Mouse (Mus musculus) skeletal muscle tissue, adult 2 months (tissue): Measurements from ENCODE around the gene Rad9a.

ENCODE experiments used
- DNase-seq: peaks from one replicate; pipeline ENCODE4 v3.0.0-alpha.2; 2012; ENCODE audit warnings: low read depth, low spot score

The Rad9a gene

GRCm38 (mm10) chr19:4193129-4193528 lies 8.3 kb downstream of the Rad9a start:
- DNase-seq: no peak

GRCm38 (mm10) chr19:4192251-4192985 lies 9.0 kb downstream of the Rad9a start:
- no peak for DNase-seq

GRCm38 (mm10) chr19:4191528-4192250 lies 9.8 kb downstream of the Rad9a start, which contains the start of gene Ppp1ca:
Ppp1ca (plus strand) TSS chr19:4192065.
- peak; percentile 95 for DNase-seq

GRCm38 (mm10) chr19:4190831-4191334 lies 10.6 kb downstream of the Rad9a start, which contains the start of gene Tbc1d10c:
Tbc1d10c (minus strand) TSS chr19:4191284.
- no peak for DNase-seq

GRCm38 (mm10) chr19:4189051-4189620 lies 12.3 kb downstream of the Rad9a start:
- no peak for DNase-seq

- peak; percentile 74 for DNase-seq
Measured at GRCm38 (mm10) chr19:4187303-4187702, 14.2 kb downstream of the Rad9a start.

GRCm38 (mm10) chr19:4184976-4185975 lies 16.2 kb downstream of the Rad9a start:
- no peak for DNase-seq

GRCm38 (mm10) chr19:4183689-4184088 lies 17.8 kb downstream of the Rad9a start:
- DNase-seq: no peak

- peak; percentile 64 for DNase-seq
Measured at GRCm38 (mm10) chr19:4181892-4182291, 19.6 kb downstream of the Rad9a start.

GRCm38 (mm10) chr19:4180411-4180810 lies 21.1 kb downstream of the Rad9a start:
- no peak for DNase-seq

- peak; percentile 80 for DNase-seq
Measured at GRCm38 (mm10) chr19:4175368-4175947, 26.0 kb downstream of the Rad9a start, which contains the start of gene Carns1. Carns1 (minus strand) TSS chr19:4175479.

- no peak for DNase-seq
Measured at GRCm38 (mm10) chr19:4172925-4173324, 28.5 kb downstream of the Rad9a start.

GRCm38 (mm10) chr19:4171393-4172290 lies 29.8 kb downstream of the Rad9a start:
- peak; percentile 56 for DNase-seq

- no peak for DNase-seq
Measured at GRCm38 (mm10) chr19:4170723-4171392, 30.6 kb downstream of the Rad9a start.

- DNase-seq: no peak
Measured at GRCm38 (mm10) chr19:4169810-4170209, 31.7 kb downstream of the Rad9a start.

GRCm38 (mm10) chr19:4169378-4169784 lies 32.1 kb downstream of the Rad9a start:
- DNase-seq: peak; percentile 99

- DNase-seq: no peak
Measured at GRCm38 (mm10) chr19:4166678-4167476, 34.6 kb downstream of the Rad9a start.

- DNase-seq: no peak
Measured at GRCm38 (mm10) chr19:4164721-4165120, 36.7 kb downstream of the Rad9a start.
